Mouse (Mus musculus) left cerebral cortex, postnatal 10 days (tissue): Measurements from ENCODE around the gene Pou2f3. TPM values are rescaled to one million over a fixed set of nuclear protein-coding genes. Genes with fewer than 3 reads are reported as not detected.

Source experiments
- total RNA-seq, 2 experiments: library from RNA; stranded (reverse); gene quantifications; 2 replicates each; pipeline ENCODE4 v1.2.3; 2021

Pou2f3 gene
- total RNA-seq, 2 experiments from 2014 or later, result not detected

Other genes starting within 250 kb of the Pou2f3 start
- gene Arhgef12, start 103.1 kb downstream of the Pou2f3 start, total RNA-seq, result 100 to 1,000 TPM; 150 to 165 TPM
- gene Tmem136, start 93.8 kb downstream of the Pou2f3 start, total RNA-seq, result 10 to 100 TPM; 16.0 to 17.7 TPM
- gene Oaf, start 29.5 kb upstream of the Pou2f3 start, total RNA-seq, result 1 to 10 TPM; 8.1 to 9.6 TPM
- under 1 TPM; 0.28 to 0.36 TPM for gene Trim29, start 100.5 kb upstream of the Pou2f3 start, total RNA-seq